Mouse (Mus musculus) right cerebral cortex, postnatal 36 days (tissue): ENCODE results near the gene Bzw2.

Source experiments
- DNase-seq, 2 experiments: peaks; one replicate each; pipeline ENCODE4 v3.0.0; 2022; ENCODE audit warnings: low spot score in 2 of 2, mixed read lengths in 1 of 2

Gene Bzw2

DNA sequence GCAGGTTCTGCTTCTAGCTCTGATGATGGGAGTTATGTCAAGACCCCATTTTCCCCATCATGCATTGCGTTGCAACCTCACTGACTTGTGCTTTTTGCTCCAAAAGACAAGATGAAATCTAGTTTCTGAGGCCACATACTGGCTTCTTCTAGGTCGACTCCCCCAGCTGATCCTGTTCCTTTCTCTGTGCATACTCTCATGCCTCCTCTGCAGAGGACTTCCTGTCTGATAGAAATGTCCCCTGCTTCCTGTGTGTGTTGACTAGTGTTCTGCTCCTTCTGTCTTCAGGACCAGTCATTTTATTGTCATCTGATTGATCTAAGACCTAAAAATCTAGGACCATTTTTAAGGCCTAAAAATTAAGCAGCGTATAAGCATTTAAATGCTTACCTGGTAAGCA is 22.5 kb downstream of the Bzw2 start:
- no peak for DNase-seq

DNA sequence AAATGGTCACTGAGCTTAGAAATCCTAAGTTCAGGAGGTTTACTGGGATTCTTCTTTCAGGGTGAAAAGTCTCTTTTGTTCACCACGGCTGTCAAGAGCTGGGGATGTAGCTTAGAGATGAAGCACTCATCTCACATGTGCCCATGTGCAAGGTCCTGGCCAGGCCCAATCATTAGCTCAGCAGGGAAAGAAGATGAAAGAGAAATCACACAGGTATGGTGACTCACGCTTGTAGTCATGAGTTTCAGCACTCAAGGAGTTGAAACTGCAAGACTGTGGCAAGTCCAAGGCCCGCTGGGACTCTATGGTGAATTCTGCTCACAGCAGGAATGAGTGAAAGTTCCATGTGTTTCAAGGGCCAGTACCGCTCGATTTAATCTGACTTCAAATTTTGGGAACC is 23.8 kb downstream of the Bzw2 start:
- no peak for DNase-seq

DNA sequence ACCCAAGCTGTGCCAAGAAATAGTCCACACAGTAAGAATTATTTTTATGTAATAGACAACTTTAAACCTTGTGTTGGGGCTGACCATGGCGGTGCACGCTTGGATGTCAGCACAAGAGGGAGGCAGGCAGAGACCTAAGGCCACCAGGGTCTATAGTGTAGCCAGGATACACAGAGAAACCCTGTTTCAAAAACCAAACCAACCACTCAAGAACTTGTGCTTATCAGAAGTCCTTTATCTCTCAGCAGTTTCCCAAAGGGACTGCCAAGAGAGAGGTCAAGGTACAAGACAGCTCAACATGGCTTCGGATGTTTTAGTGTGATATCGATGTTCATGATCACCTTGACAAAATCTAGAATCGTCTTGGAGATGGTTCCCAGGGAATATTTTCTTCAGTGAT is 24.3 kb downstream of the Bzw2 start:
- DNase-seq: no peak

DNA sequence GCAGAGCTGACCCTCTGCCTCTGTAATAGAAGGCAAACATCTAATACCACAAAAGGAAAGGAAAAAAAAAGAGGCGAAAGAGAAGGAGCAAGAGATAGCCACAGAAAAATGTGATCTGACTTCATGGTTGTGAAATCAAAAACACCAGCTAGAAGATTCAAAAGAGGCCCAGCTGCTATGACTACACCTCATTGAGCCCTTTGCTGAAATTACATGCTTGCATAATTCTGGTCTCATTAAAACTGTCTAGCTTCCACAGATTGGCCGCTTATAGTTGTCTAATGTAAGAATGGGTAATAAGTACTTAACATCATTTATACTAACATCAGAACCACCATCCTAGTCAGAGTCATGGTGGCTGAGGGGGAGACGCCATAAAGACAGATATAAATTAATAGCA is 25.2 kb downstream of the Bzw2 start:
- no peak for DNase-seq

DNA sequence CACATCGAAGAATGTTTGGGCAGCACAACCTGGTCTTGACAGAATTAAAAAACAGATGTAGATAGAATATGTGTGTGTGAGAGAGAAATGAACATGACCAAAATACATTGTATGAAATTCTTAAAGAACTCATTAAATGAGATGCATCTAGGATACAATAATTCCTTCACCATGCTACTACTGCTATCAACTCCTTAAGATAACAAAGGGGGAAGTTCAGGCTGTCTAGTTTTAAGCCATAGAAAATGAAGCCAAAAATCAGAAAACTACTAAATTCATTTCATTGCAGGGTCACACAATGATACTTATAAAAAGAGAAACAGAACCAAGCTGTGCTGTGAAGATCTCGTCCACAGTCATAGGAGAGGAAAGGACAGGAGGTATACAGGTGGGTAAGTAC is 25.6 kb downstream of the Bzw2 start:
- no peak for DNase-seq

DNA sequence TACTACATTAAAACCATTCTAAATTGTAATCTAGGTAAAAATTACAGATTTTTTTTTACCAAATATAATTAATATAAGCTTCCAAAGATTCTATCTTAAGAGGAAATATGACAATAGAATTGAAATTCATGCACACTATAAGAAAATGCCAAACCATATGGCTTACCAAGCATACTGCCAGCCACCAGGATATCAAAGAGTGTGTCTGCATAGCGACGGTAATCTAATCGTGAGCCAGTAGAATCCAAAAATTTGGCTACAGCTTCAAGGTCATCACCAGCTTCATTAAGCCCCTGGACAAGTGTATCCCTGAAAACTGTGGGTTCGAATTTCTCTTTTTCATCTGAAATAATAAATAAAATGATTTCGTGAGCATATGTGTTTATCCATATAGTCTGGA is 28.1 kb downstream of the Bzw2 start:
- no peak for DNase-seq

DNA sequence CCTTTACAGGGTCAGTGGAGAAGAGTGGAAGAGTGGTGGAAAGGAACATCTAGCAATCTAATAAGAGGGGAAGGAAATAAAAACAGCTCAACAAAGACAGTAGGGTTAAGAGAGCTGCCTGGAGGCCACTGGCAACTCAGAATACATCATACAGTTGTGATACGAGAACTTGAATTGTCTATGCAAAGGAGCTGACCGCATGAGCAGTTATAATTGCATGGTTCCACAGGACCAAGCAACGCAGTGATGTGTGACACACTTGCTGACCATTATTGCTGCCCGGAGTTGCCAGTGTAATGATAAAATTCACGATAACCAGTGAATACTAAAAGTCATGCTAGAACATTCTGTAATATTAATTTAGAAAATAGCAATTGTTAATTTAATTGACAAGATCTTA is 31.8 kb downstream of the Bzw2 start:
- no peak for DNase-seq

DNA sequence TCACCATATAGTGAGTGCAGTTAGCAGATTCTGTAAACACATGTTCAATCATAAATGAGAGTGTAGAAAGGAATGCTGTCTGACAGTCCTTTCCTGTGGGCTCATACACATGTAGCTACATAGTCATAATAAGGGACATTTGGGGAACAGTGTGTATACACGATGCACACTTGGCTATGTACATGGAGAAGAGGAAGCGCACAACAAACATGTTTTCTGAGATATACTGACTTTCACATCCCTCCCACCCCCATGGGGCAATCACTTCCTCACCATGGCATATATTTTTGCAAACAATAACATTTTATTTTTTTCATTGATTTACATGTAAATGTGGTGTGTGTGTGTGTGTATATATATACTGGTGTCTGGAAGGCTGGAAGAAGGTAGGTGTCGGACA is 38.6 kb downstream of the Bzw2 start:
- no peak for DNase-seq

DNA sequence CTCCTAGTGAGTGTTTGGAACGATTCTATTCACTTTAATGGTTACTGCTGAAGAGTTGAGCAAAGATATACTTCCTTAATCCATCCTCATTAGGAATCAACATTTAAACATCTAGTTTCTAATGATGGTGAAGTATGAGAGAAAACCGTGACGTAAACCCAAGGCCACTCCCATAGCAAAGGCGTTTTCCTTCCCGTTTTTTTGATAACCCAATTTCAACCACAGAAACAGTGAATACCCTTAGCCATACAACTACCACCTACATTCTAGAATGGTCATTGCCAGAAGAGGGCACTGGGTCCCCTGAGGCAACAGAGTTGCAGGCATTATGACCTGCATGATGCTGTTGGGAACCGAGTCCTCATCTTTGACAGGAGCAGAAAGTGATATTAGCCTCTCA is 40.7 kb downstream of the Bzw2 start:
- DNase-seq: no peak

DNA sequence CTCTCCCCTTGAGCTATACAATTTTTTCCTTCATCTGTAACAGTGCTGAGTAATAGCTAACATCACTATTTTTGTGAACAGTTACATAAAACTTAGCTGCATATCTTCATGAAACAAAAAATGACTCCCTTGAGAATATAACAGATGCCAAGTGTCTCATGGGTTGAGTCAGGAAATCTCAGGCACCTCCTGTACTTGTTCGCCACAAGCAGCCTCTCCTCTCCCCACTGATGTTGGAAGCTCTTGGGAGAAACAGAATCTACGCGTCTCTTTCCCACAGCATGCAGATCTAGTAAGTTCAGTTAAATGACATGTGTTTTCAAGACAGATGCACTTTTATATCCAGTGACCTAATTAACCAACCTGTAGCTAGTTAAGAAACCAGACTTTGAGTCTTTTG is 45.8 kb downstream of the Bzw2 start:
- DNase-seq: peak in 1 of 2 experiments; percentile 52

DNA sequence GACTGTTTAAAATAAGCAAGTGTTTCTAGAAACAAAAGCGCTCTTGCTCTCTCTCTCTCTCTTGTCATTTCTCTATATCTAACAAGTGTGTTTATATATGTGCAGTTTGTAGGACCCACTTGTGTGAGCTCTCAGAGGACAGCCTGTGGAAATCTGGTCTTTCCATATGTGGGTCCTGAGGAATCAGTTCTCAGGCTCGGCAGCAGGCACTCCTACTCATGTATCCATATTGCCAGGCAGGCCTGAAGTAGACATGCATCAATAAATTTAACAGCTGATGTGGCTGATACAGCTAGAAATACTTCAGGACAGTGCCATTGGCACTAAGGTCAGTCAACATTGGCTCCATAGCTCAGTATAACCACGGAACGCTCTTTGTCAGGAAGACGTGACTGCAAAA is 46.8 kb downstream of the Bzw2 start:
- no peak for DNase-seq

DNA sequence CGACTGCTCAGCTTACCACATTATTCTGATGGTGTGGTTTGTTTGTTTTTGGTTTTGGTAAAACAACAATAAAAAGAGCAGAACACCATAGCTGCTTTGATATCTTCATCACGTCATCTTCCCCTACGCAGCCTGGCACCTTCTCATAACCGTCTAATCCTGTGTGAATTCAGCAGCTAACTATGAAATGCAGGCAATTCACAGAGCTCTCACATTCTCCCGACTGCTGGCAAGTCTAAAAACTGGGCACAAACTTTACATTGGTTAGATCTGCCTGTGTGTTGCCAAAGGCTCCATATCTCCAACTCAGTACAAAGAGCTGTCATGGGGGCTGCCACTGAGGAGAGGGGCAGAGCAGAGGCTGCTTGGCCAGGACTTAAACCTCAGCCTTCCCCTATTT is 47.4 kb downstream of the Bzw2 start:
- no peak for DNase-seq

DNA sequence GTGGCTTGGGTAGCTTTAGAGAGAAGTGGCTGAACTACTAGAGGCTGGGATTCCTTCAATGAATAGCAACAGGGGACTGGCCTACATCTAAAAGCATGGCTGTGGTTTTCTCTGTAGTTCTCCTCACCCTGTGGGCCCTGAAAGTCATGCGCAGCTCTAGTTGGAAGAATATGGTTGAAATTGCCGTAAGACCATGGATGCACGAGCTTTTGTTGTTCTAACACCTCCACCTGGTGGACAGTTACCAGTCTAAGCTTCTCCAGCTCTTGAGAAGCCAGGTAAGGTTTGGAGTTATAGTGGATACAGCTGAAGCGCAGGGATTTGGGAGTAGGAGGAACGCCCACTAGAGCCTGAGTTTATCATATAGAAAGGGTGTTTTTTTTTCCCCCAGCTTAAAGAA is 49.4 kb downstream of the Bzw2 start:
- DNase-seq: no peak

DNA sequence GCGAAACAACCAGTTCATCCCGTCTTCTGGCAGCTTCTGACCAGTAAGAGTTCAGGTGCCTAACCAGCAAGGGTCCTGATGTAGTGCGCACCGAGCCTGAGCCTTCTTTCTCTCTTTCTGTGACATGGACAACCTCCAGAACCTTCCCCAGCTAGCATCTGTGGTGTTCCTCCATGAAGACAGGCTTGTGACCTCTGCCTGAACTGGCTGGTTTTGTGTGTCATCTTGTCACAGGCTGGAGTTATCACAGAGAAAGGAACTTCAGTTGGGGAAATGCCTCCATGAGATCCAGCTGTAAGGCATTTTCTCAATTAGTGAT is 54.3 kb downstream of the Bzw2 start:
- no peak for DNase-seq

DNA sequence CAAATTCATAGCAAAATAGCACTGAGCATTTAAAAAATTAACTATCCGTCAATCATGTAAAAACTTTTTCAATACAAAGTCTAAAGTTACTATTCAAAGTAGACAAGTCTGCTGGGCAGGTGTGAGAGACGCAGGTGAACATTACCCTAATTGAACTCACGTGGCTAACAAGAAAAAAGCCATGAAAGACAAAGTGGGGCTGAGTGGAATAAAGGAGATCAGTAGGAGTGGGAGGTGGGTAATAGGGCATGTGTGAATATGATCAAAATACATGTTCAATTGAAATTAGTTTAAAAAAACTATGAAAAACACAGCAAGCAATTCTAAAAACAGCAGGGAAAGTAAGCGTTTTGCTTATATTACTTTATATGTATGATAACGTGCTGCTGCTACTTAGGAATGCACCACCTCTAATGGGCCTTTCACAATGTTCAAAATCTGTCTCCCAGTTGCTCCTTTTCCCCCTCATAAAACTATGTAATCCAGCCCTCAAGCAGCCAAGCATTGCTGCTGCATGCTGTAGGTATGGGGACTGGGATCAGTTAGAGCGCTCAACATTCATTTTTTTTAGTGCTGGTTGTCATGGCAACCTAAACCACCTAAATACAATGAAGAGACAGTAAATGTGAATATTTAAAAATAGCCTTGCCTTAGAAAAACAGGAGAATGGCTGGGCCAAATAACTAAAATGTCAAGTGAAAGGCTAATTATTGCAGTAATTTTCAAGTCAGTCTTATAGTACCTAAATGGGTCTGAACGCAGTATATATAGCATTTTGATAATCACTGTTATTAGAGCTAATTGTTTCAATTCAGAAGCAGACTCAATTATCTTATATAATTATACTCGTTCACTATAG is 54.9 kb downstream of the Bzw2 start:
- no peak for DNase-seq

DNA sequence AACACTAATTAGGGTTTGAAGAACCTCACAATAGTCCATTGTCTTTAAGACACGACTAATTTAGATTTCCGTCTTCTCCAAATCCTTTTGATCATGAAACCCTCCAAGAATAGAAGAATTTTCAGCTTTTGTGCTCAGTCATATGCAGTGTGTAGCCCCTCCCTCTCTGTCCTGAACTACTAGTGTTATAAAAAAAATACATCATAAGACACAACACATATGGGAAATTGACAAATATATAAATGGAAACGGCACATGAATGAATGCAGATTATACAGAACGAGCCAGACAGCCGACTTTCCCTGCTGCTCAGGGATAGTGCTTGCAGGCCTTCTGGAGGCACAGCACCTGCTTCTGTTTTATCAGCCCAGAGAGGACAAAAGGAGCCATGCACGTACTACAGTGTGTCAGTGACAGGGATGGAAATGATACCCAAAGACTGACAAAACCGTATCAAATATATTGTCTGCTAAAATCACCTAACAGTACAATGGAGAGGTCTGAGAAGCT is 62.5 kb downstream of the Bzw2 start:
- no peak for DNase-seq

DNA sequence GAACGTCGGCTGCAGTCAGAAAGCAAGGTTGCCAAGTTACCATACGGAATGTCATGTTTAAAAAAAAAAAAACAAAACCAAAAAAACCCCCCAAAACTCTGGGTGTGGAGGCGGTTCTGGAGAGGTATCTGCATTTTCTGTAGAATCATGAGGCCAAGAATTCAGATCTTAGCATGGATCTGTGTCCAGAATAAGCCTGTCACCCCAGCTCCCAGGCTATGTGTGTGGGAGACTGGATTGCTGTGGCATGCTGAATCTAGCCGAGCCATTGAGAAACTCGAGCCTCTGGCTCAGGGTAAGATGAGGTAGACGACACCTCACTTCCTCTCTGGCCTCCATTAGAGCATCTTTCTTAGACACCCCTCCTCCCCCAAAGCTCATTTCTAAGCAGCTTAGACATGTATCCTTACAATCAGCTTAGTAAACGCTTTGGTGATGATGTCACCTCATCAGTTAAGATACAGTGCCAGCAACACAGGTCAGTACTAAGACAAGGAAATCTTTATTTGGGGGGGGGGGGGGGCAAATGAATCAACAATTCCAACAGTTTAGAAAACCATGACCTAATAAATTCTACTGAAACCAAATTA is 64.7 kb downstream of the Bzw2 start:
- peak in 1 of 2 experiments; percentile 61 for DNase-seq

DNA sequence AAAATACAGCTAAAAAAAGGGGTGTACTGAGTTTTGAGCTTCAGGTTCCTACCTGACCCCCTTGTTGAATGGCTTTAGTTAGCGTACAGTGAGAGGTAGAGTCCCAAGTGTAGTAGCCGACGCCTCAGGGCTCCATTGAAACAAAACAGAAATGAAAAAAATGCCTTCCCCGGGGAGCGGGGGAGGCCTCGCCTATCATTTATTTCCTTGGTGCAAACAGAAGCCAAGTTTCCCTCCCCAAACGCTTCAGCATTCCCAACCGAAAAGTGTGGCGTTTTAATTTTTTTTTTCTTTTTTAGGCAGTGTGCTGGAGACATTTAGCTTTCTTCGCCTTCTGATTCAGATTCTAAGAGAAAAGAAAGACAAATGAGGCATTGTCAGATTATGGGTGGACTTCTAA is 65.9 kb downstream of the Bzw2 start:
- DNase-seq: no peak

DNA sequence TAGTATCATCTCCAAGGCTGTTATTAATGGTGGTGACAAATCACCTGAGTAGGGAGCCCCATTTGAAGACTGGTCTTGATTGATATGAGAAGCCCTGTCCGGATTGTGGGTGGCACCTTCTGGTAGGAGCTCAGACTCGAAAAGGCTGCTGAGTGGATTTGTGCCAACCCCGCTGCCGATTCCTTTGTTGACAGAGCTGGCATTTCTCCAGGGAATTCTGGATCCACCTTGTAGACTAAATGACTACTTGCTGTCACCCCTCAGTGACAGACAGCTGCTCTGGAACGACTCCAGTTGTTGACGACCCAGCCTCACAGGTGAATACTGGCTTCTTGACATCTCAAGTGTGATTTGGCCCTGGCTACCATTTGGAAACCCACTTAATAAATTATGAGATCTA is 68.7 kb downstream of the Bzw2 start:
- no peak for DNase-seq

DNA sequence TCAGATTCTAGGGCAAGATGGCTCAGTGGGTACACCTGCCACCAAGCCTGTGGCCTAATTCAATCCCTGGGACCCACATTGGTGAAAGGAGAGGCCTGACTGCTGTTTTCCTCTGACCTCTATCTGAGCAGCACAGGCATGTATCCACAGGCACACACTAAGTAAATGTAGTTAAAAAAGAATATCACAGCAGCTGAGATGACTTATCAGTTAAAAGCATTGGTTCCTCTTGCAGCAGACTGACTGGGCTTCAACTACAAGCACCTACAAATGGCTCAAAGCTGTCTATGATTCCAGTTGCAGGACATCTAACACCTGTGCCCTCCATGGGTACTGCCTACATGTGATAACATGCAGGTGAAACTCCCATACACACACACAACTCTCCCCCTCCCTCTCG is 69.1 kb downstream of the Bzw2 start:
- DNase-seq: no peak

DNA sequence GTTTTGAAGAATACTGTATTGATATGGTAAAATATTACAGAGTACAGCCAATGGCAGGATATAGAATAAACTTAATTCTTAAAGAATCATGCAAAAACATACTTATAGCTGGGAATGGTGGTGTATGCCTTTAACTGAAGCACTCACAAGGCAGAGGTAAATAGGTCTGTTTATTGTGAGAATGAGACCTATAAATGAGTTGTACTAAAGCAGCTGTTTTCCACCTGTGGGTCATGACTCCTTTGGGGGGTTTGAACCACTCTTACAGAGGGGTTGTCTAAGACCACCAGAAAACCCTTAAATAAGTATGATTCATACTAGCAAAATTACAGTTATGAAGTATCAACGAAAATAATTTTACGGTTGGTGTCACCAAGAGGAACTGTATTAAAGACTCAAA is 72.5 kb downstream of the Bzw2 start:
- DNase-seq: no peak

DNA sequence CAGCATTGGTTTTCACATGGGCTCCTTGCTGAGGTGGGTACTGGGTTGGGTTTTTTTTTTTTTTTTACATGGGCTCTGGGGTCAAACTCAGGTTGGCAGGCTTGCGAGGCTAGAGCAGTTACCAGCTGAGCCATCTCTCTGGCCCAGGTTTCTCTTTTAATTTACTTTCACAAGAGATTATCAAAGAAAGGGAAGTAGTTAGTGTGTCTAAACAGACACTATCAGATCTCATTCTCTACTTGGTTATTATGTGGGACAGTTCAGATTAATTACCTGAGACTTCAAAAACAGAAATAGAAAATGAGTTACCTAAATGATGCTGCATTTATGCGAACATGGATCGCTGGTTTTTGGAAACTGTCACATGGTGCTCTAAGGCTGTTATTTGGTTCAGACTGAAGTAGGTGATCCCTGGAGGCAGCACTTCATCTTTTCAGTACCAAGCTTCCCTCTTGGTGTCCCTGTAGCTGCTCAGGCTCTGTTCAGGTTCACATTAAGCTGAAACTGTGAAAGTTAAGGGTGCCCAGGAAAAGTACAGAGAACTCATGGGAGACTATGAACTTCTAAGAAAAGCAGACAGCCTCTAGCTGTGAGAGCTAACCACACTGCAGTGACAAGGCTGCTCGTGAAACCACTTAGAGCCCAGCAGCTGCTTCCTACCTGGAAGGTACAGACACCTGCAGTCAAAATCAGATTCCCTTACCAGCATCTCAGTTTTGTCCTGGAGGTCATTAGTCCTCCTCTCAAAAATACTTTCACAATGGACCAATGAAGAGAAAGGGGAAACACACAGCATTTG is 79.6 kb downstream of the Bzw2 start:
- DNase-seq: no peak

DNA sequence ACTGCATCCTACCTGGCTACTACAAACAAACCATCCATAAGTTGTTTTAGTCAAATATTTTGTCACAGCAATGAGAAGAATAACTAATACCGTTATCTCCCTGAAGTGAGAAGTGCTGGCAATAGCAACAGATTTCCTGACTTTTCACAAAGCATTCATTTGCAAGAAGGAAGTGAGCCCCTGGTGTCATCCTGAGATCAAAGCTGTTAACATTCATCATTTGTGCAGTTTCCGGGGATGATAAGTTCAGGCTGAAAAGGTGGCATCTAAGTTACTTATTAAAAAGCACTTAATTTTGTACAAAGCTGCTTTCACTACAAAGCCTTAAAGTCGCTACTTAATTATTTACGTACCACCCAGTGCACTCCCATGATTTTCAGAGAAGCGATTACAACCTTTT is 85.0 kb downstream of the Bzw2 start:
- no peak for DNase-seq
